Mouse (Mus musculus): ENCODE results near the gene Sun5.

DNA sequence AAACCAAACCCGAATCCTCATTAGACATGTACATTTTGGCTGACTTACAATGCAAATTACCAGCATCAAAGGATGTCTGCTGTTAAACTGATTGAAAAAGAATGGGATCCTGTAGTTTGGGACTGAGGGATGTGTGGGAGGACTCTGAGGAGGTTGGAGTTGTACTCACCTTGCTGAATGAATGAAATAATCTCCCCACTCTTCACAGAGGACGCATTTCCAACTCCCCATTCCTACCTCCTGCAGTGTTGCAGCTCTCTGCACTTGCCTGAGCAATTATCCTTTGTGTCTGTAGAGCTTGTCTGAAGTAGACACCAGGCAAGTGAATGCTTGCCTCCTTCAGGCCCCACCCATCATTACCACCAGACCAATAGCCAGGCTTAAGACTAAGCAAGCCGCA is 22.5 kb downstream of the Sun5 start:
- no peak for TF ChIP-seq CTCF (IDR thresholded peaks at IDR 0.05; ENCODE audit: borderline replicate concordance, control insufficient read depth, extremely low read depth, insufficient read depth, low read length, poor library complexity)
- TF ChIP-seq POLR2A (IDR thresholded peaks at IDR 0.05; ENCODE audit: control insufficient read depth, extremely low read depth, insufficient read depth, low read length, poor library complexity) = no peak
